Mouse (Mus musculus) megakaryocyte, embryonic 14.5 days (primary cell): ENCODE data around the gene Hnrnpab.

Experiments used
- FLI1 ChIP-seq: IDR thresholded peaks from 2 replicates; pipeline ENCODE4 v1.6.1; 2012; ENCODE audit warnings: low read length, inconsistent platforms, mixed read lengths
- GATA1 ChIP-seq: IDR thresholded peaks from 3 replicates; pipeline ENCODE4 v1.6.1; 2012; ENCODE audit warnings: mixed read lengths, low read length, inconsistent platforms, borderline replicate concordance

- no peak for TF ChIP-seq GATA1
- no peak for TF ChIP-seq FLI1
Measured at GRCm38 (mm10) chr11:51646245-51646644, 39.6 kb upstream of the Hnrnpab start.
